Mouse (Mus musculus) liver, postnatal 0 days (tissue): ENCODE data around the gene Gnpda2. TPM values are rescaled to one million over a fixed set of nuclear protein-coding genes. Genes with fewer than 3 reads are reported as not detected.

Source experiments
- ATAC-seq: fragments of 200-750 bp; cut with Nextera tagmentation; 2 replicates; pipeline ENCODE4 v1.8.0; 2017; ENCODE audit warnings: mild to moderate bottlenecking, moderate library complexity
- DNase-seq: peaks from one replicate; pipeline ENCODE4 v3.0.0-alpha.2; 2016
- H3K27ac ChIP-seq: fragments of 300-500 bp; sonication (generic); 2 replicates; pipeline ENCODE4 v1.5.1; 2014; ENCODE audit warnings: antibody characterized with exemption, moderate library complexity, mild to moderate bottlenecking, low read depth
- H3K27me3 ChIP-seq: fragments of 300-500 bp; sonication (generic); 2 replicates; pipeline ENCODE4 v1.6.1; 2014; ENCODE audit warnings: low read length, control low read depth, mixed read lengths; ENCODE audit not compliant: insufficient read depth
- H3K36me3 ChIP-seq: fragments of 300-500 bp; sonication (generic); replicated peaks from 2 replicates; pipeline ENCODE4 v1.6.1; 2014; ENCODE audit warnings: mild to moderate bottlenecking, control low read depth, low read length, moderate library complexity, mixed read lengths; ENCODE audit not compliant: insufficient read depth
- H3K4me1 ChIP-seq: fragments of 300-500 bp; sonication (generic); 2 replicates; pipeline ENCODE4 v1.6.1; 2014; ENCODE audit warnings: antibody characterized with exemption, mild to moderate bottlenecking, control low read depth; ENCODE audit not compliant: insufficient read depth
- H3K4me2 ChIP-seq: fragments of 300-500 bp; sonication (generic); 2 replicates; pipeline ENCODE4 v1.6.1; 2014; ENCODE audit warnings: low read depth, mild to moderate bottlenecking, low read length, moderate library complexity, mixed read lengths
- H3K4me3 ChIP-seq: fragments of 300-500 bp; sonication (generic); 2 replicates; pipeline ENCODE4 v1.5.1; 2014; ENCODE audit warnings: low read depth, low read length
- H3K9ac ChIP-seq: fragments of 300-500 bp; sonication (generic); replicated peaks from 2 replicates; pipeline ENCODE4 v1.6.1; 2014; ENCODE audit warnings: mild to moderate bottlenecking, moderate library complexity
- H3K9me3 ChIP-seq: fragments of 300-500 bp; sonication (generic); 2 replicates; pipeline ENCODE4 v1.6.1; 2016; ENCODE audit warnings: mild to moderate bottlenecking, control low read depth, low read length, mixed read lengths
- CTCF ChIP-seq: sonication (generic); IDR thresholded peaks from 2 replicates; pipeline ENCODE4 v1.5.1; 2016; ENCODE audit warnings: antibody characterized with exemption, low read depth
- EP300 ChIP-seq: IDR thresholded peaks from 2 replicates; pipeline ENCODE4 v1.6.1; 2016; ENCODE audit warnings: antibody characterized with exemption, low read depth, mild to moderate bottlenecking
- WGBS: fragments of 180-500 bp; shearing (Covaris S2); extraction: QIAGEN DNeasy Blood & Tissue Kit; methylation state at CpG from one replicate; pipeline ENCODE4 v1.1.7; 2014; ENCODE audit not compliant: insufficient replicate concordance; 5-methylcytosine and 5-hydroxymethylcytosine counted together
- polyA plus RNA-seq: library from polyadenylated mRNA; unstranded; fragments of >200 nt; fragmentation: Nextera tagmentation; extraction: Ambion mirVana; gene quantifications from 2 replicates; pipeline ENCODE4 v1.2.1, GENCODE M21; 2015

The Gnpda2 gene
- polyA plus RNA-seq, 1 experiment from 2014 or later: 11.7 TPM

GRCm38 (mm10) chr5:69556628-69557403, 35.3 kb downstream of the Gnpda2 start, which contains the start of gene Guf1:
Gene Guf1 (plus strand): TSS chr5:69556923.
- H3K9ac ChIP-seq: peak within 1 kb of the TSS; percentile 95
- no peaks in the 10 kb centered on the region for H3K4me1 ChIP-seq
- H3K4me3 ChIP-seq: peak within 1 kb of the TSS; percentile 96
- DNase-seq (peak; percentile 94), ATAC-seq (peak; percentile 99)
- whole genome bisulfite sequencing: under 1% methylated on average over 69 of the region's 72 CpGs
- peak within 1 kb of the TSS; percentile 82 for H3K4me2 ChIP-seq
- no peaks in the 10 kb centered on the region for H3K27me3 ChIP-seq
- no peaks in the 10 kb centered on the region for H3K9me3 ChIP-seq
- H3K27ac ChIP-seq: peak within 1 kb of the TSS; percentile 81
- peaks cover 14% of the 10 kb centered on the region; the same call in 1 of the 2 replicates for H3K36me3 ChIP-seq
- peak; percentile 54 for TF ChIP-seq CTCF
- no peak for TF ChIP-seq EP300

- H3K4me2 ChIP-seq: no peak within 1 kb of the TSS
- TF ChIP-seq EP300 (no peak), CTCF (no peak)
- no peak for DNase-seq
- H3K4me1 ChIP-seq: no peaks in the 10 kb centered on the region
- no peak within 1 kb of the TSS for H3K4me3 ChIP-seq
- H3K27ac ChIP-seq: no peak within 1 kb of the TSS
- WGBS: 53% methylated on average over 4 of the region's 4 CpGs
- no peaks in the 10 kb centered on the region for H3K27me3 ChIP-seq
- H3K9me3 ChIP-seq: no peaks in the 10 kb centered on the region
- ATAC-seq: no peak
- H3K9ac ChIP-seq: no peak within 1 kb of the TSS
- no peaks in the 10 kb centered on the region for H3K36me3 ChIP-seq
These were observed 49.7 kb downstream of the Gnpda2 start, which contains the start of gene Yipf7 for GRCm38 (mm10) chr5:69542489-69542888. Gene Yipf7 (minus strand): TSS chr5:69542648.

GRCm38 (mm10) chr5:69541680-69542079, 50.5 kb downstream of the Gnpda2 start:
- WGBS: 52% methylated on average over 1 of the region's 1 CpGs
- H3K4me2 ChIP-seq: no peak overlapping the region

DNA sequence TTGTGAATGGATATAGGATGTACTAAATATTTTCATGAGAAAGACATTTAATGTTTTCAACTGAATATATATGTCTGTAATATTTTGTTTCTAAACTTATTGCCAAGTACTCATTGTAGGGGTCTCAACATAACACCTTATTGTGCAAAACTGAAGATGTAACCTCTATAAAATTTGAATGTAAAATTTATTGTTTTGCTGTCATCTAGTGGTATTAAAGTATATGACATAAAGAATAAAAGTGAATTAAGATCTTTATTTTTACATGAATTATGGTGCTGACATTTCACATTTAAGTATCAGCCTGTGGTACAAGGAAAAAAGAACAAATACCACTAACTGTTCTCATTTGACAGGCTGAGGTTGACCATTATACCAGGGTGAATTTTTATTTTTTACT, 68.2 kb downstream of the Gnpda2 start:
- no peak overlapping the region for H3K4me2 ChIP-seq
- H3K36me3 ChIP-seq: no peaks in the 10 kb centered on the region
- H3K9me3 ChIP-seq: no peaks in the 10 kb centered on the region
- ATAC-seq: no peak
- TF ChIP-seq CTCF: no peak
- TF ChIP-seq EP300: no peak
- H3K27me3 ChIP-seq: no peaks in the 10 kb centered on the region
- H3K9ac ChIP-seq: no peak overlapping the region
- no peak overlapping the region for H3K27ac ChIP-seq
- no peak overlapping the region for H3K4me3 ChIP-seq
- no peaks in the 10 kb centered on the region for H3K4me1 ChIP-seq
- DNase-seq: no peak

More at GRCm38 (mm10) chr5:69541680-69542079, 50.5 kb downstream of the Gnpda2 start:
- no peak overlapping the region for H3K4me3 ChIP-seq
- no peak overlapping the region for H3K27ac ChIP-seq
- no peak overlapping the region for H3K9ac ChIP-seq
- no peaks in the 10 kb centered on the region for H3K4me1 ChIP-seq
- ATAC-seq: no peak
- no peaks in the 10 kb centered on the region for H3K9me3 ChIP-seq
- DNase-seq: no peak
- no peaks in the 10 kb centered on the region for H3K27me3 ChIP-seq
- no peaks in the 10 kb centered on the region for H3K36me3 ChIP-seq
- no peak for TF ChIP-seq CTCF
- TF ChIP-seq EP300: no peak

Other genes with a start within 250 kb of the Gnpda2 start
- gene Yipf7, start 49.7 kb downstream of the Gnpda2 start, polyA plus RNA-seq: 0.49 TPM in 1 of 2 replicates, not detected in the other
- gene Guf1, start 35.4 kb downstream of the Gnpda2 start, polyA plus RNA-seq: 9.6 and 10.1 TPM in 2 replicates